Mouse (Mus musculus): ENCODE measurements around the gene Synpo2.

- TF ChIP-seq CTCF (IDR thresholded peaks at IDR 0.05; ENCODE audit: insufficient read depth, low read length): no peak
- no peak for TF ChIP-seq POLR2A (IDR thresholded peaks at IDR 0.05; ENCODE audit: borderline replicate concordance, extremely low read depth, low read depth, low read length)
Observed at GRCm38 (mm10) chr3:123112781-123113180, 123.2 kb downstream of the Synpo2 start.
